Mouse (Mus musculus) midbrain, embryonic 15.5 days (tissue): Measurements from ENCODE around the gene Uhrf1. TPM values are rescaled to one million over a fixed set of nuclear protein-coding genes. Genes with fewer than 3 reads are reported as not detected.

Experiments
- ATAC-seq: fragments of 200-750 bp; cut with Nextera tagmentation; replicated peaks from 2 replicates; pipeline ENCODE4 v1.8.0; 2017; ENCODE audit warnings: moderate TSS enrichment
- H3K27ac ChIP-seq: fragments of 300-500 bp; sonication (generic); 2 replicates; pipeline ENCODE4 v1.5.1; 2015; ENCODE audit warnings: mild to moderate bottlenecking, inconsistent platforms
- H3K27me3 ChIP-seq: fragments of 300-500 bp; sonication (generic); replicated peaks from 2 replicates; pipeline ENCODE4 v1.6.1; 2015; ENCODE audit warnings: inconsistent platforms
- H3K36me3 ChIP-seq: fragments of 300-500 bp; sonication (generic); replicated peaks from 2 replicates; pipeline ENCODE4 v1.6.1; 2015; ENCODE audit warnings: inconsistent platforms
- H3K4me1 ChIP-seq: fragments of 300-500 bp; sonication (generic); 2 replicates; pipeline ENCODE4 v1.6.1; 2015; ENCODE audit warnings: inconsistent platforms
- H3K4me2 ChIP-seq: fragments of 300-500 bp; sonication (generic); 2 replicates; pipeline ENCODE4 v1.6.1; 2015; ENCODE audit warnings: inconsistent platforms, mild to moderate bottlenecking, moderate library complexity
- H3K4me3 ChIP-seq: fragments of 300-500 bp; sonication (generic); 2 replicates; pipeline ENCODE4 v1.5.1; 2015; ENCODE audit warnings: mild to moderate bottlenecking, inconsistent platforms
- H3K9ac ChIP-seq: fragments of 300-500 bp; sonication (generic); 2 replicates; pipeline ENCODE4 v1.6.1; 2015; ENCODE audit warnings: mild to moderate bottlenecking, inconsistent platforms
- H3K9me3 ChIP-seq: fragments of 300-500 bp; sonication (generic); 2 replicates; pipeline ENCODE4 v1.6.1; 2016; ENCODE audit warnings: inconsistent platforms
- WGBS: fragments of 180-500 bp; shearing (Covaris S2); methylation state at CpG from one replicate; pipeline ENCODE4 v1.1.7; 2015; ENCODE audit warnings: mixed read lengths; 5-methylcytosine and 5-hydroxymethylcytosine counted together
- polyA plus RNA-seq: library from polyadenylated mRNA; unstranded; fragments of >200 nt; fragmentation: Nextera tagmentation; extraction: Ambion mirVana; gene quantifications from 2 replicates; pipeline ENCODE4 v1.2.1, GENCODE M21; 2015

The Uhrf1 gene
- polyA plus RNA-seq, 1 experiment from 2014 or later, result 19.2 TPM

DNA sequence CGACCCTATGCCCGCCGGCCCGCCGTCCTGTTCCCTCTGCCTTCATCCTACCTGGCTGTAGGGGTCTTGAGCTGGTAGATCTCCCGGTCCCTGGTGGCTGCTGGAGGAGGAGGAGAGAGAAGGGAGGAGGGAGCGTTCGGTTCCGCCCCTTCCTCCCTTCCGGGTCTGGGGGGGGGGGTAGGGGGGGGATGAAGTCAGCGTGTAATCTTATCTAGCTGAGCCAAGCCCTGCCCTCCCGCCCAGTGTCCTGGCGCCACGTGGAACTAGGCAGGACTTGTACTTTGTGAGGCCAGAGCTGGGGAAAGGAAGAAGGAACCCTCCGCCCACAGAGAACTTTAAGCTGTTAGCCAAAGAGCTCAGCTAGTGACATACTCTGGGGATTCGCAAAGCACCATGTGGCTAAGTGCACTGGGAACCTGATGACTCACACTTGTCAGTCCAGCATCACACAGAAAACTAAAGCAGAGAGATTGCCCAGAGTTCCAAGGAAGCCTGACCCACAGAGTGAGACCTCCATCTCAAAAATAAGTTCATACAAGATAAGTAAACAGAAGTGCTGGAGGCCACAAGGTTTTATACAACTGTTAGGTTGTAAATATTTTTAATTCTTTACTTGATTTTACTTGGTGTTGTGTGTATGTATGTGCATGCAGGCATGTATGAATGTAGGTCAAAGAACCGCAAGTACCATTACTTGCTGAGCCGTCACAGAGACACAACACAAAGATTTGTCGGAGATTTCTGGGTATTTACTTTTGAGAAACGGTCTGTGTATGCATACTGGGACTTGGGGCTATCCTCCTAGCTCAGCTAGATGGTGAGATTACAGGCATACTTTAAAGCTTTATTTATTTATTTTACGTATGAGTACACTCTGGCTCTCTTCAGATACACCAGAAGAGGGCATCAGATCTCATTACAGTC lies 26.2 kb upstream of the Uhrf1 start, which contains the start of gene Ticam1:
TSS of gene Ticam1 (minus strand) at position 144 of the 924 bp plus-strand sequence.
- no peaks in the 10 kb centered on the region for H3K9me3 ChIP-seq
- H3K4me3 ChIP-seq, result peak within 1 kb of the TSS; percentile 40
- no peaks in the 10 kb centered on the region for H3K27me3 ChIP-seq
- peaks cover 14% of the 10 kb centered on the region for H3K4me1 ChIP-seq
- H3K36me3 ChIP-seq, result no peaks in the 10 kb centered on the region
- peak within 1 kb of the TSS; percentile 52 for H3K9ac ChIP-seq
- ATAC-seq, result peak; percentile 69
- WGBS, result 5% methylated on average over 21 of the region's 21 CpGs
- no peak within 1 kb of the TSS for H3K27ac ChIP-seq
- peak within 1 kb of the TSS; percentile 72 for H3K4me2 ChIP-seq

DNA sequence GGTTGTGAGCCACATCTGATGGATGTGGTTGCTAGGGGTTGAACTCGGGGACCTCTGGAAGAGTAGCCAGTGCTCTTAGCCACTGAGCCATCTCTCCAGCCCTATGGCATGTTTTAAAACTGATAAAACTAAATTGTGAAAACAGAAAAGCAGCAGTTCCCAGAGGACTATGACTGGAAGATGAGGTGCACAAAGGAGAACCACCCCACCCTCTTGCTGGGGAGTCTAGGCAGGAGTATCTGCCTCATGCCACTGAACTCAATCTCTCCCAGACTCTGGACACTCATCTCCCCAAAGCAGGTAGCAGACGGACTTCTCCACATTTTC lies 25.6 kb upstream of the Uhrf1 start:
- WGBS, result 47% methylated on average over 2 of the region's 2 CpGs
- ATAC-seq, result no peak
- Histone ChIP-seq H3K27me3 (no peaks in the 10 kb centered on the region), H3K27ac (no peak overlapping the region), H3K9me3 (no peaks in the 10 kb centered on the region), H3K9ac (no peak overlapping the region), H3K4me2 (no peak overlapping the region), H3K4me3 (no peak overlapping the region), H3K4me1 (peaks cover 14% of the 10 kb centered on the region), H3K36me3 (no peaks in the 10 kb centered on the region)

DNA sequence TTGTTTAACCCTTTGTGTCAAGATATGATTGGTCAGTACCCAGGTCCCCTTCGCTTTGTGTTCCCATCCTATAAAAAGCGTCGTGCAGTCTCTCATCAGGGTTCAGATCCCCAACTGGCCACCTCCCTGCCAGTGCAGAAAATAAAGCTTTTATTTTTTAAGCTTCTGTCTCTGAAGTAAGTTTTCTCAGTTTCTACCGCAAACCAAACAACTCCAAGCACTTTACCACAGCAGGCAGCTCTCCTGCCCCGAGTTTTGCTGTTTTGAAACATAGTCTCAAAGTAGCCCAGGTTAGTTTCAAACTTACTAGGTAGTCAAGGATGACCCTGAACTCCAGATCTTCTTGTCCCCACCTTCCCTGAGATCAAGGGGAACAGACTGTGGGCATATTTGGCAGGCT lies 24.8 kb upstream of the Uhrf1 start:
- 94% methylated on average over 5 of the region's 5 CpGs for WGBS
- H3K27ac ChIP-seq, result no peak overlapping the region
- peaks cover 14% of the 10 kb centered on the region for H3K4me1 ChIP-seq

DNA sequence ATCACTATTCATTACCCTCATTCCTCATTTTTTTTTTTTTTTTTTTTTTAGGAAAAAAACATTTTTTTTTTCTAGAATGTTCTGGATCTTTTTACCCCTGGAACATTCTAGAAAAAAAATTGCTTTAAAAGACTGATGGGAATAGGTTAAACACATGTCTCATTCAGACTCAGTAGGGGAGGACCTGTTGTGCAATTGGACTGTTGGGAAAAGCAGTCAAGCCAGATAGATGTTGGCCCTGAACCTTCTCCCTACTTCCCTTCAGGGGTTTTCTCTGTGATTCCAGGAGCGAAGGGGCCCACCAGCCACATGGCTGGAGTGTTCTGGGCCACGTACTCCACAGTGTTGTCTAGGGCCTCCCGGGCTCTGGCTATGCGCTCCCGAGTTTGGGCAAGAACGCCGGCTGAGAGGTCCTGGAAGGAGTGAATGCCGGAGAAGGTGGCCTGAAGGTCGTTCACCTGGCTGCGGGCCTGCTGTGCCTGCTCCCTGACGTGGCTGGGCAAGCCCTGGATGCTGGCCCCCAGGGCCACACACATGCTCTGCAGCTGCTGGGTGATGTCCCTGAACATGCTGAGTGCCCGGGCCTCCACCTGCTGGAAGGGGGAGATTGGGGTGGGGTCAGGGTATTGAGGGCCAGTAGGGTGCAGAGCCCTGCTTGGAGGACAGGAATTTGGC lies 23.5 kb upstream of the Uhrf1 start:
- no peaks in the 10 kb centered on the region for H3K36me3 ChIP-seq
- no peak overlapping the region for H3K27ac ChIP-seq
- WGBS, result 90% methylated on average over 12 of the region's 12 CpGs
- no peak overlapping the region for H3K9ac ChIP-seq
- H3K27me3 ChIP-seq, result no peaks in the 10 kb centered on the region
- ATAC-seq, result no peak
- H3K4me1 ChIP-seq, result peaks cover 14% of the 10 kb centered on the region
- no peak overlapping the region for H3K4me2 ChIP-seq
- H3K4me3 ChIP-seq, result no peak overlapping the region
- H3K9me3 ChIP-seq, result no peaks in the 10 kb centered on the region

More for the DNA sequence above, 24.8 kb upstream of the Uhrf1 start:
- H3K4me2 ChIP-seq, result no peak overlapping the region
- no peaks in the 10 kb centered on the region for H3K27me3 ChIP-seq
- H3K9me3 ChIP-seq, result no peaks in the 10 kb centered on the region
- H3K36me3 ChIP-seq, result no peaks in the 10 kb centered on the region
- ATAC-seq, result no peak
- no peak overlapping the region for H3K9ac ChIP-seq
- no peak overlapping the region for H3K4me3 ChIP-seq

DNA sequence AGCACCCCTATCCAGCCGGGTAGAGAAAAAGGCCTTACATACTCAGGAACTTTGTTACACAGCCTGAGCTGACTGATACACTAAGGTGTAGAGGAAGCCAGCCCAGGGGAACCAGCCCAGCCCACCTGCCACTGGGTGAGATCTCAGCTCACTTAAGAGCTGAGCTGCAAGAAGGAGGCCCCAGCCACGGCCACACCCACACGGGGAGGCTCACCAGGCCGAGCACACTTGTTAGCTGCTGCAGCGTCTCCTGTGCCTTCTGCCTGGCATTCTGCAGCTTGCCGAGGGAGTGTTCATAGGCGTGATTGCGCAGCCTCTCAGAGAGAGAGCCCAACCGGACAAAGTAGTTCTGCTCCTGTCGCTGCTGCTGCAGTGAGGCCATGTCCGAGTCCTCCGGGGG lies 21.9 kb upstream of the Uhrf1 start:
- Histone ChIP-seq H3K4me3 (no peak overlapping the region), H3K9ac (no peak overlapping the region), H3K4me1 (peaks cover 11% of the 10 kb centered on the region), H3K27me3 (no peaks in the 10 kb centered on the region), H3K27ac (no peak overlapping the region), H3K36me3 (no peaks in the 10 kb centered on the region), H3K4me2 (no peak overlapping the region), H3K9me3 (no peaks in the 10 kb centered on the region)
- 92% methylated on average over 12 of the region's 12 CpGs for WGBS
- no peak for ATAC-seq

DNA sequence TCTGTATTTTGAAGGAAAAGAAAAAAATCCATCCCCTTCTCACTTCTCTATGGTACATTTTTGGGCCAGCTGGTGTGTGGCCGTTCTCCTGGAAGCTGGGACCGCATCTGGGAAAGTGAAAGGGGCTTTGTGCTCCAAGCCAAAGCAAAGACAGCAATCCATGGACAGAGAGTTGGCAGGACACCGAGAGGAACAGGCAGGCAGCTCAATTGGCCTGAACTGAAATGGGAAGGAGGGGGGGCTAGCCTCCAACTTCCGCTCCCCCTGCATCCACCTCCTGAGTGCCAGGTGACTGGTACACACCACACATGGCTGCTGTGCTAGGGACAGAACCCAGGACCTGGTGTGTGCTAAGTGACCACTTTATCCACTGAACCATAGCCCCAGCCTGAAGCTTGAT lies 20.3 kb upstream of the Uhrf1 start:
- Histone ChIP-seq H3K36me3 (no peaks in the 10 kb centered on the region), H3K4me1 (no peaks in the 10 kb centered on the region), H3K9ac (no peak overlapping the region), H3K9me3 (no peaks in the 10 kb centered on the region), H3K27me3 (no peaks in the 10 kb centered on the region), H3K27ac (no peak overlapping the region), H3K4me3 (no peak overlapping the region), H3K4me2 (no peak overlapping the region)
- ATAC-seq, result no peak
- 88% methylated on average over 4 of the region's 4 CpGs for WGBS

DNA sequence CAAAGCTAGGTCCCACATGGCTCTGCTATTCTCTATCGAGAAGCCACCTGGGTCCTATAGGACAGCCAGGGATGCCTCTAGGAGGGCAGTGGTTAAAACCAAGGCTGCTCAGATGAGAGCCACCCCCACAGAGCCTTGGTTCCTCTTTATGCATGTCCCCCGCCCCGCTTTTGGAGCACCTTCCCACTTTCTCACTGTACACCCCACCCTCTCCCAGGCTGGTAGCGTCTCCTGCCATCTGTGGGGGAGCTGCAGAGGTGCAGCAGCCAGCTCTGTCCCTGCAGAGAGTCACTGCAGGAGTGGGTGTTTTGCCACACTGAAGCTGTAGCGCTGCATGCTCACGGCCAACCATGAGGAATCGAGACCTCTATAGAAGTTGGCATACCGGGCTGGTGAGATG lies 19.8 kb upstream of the Uhrf1 start:
- WGBS, result 93% methylated on average over 8 of the region's 8 CpGs
- H3K36me3 ChIP-seq, result no peaks in the 10 kb centered on the region
- no peak overlapping the region for H3K4me2 ChIP-seq
- no peak overlapping the region for H3K9ac ChIP-seq
- no peak overlapping the region for H3K27ac ChIP-seq
- H3K27me3 ChIP-seq, result no peaks in the 10 kb centered on the region
- no peaks in the 10 kb centered on the region for H3K9me3 ChIP-seq
- ATAC-seq, result no peak
- no peaks in the 10 kb centered on the region for H3K4me1 ChIP-seq
- no peak overlapping the region for H3K4me3 ChIP-seq

DNA sequence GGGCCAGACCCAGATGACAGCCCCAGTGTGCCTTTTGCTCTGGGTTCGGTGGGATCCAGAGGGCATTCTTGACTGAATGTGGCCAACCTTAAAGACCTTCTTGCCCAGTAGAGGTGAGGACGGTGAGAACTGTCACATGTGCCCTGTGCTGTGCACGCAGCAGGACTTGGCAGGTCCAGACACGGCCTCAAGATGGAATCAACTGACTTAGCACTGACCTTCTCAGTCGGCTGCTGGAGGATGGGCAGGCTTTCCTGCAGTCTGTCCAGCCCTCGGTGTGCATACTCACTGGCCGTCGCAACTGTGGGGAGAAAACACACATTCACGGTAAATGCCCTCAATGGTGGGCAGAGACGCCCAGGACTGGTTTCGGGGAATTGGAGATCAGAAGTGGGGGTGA lies 17.1 kb upstream of the Uhrf1 start:
- Histone ChIP-seq H3K4me2 (no peak overlapping the region), H3K4me3 (no peak overlapping the region), H3K4me1 (peaks cover 18% of the 10 kb centered on the region), H3K9me3 (no peaks in the 10 kb centered on the region), H3K27me3 (no peaks in the 10 kb centered on the region), H3K36me3 (no peaks in the 10 kb centered on the region), H3K9ac (no peak overlapping the region), H3K27ac (no peak overlapping the region)
- no peak for ATAC-seq
- 95% methylated on average over 11 of the region's 11 CpGs for WGBS

DNA sequence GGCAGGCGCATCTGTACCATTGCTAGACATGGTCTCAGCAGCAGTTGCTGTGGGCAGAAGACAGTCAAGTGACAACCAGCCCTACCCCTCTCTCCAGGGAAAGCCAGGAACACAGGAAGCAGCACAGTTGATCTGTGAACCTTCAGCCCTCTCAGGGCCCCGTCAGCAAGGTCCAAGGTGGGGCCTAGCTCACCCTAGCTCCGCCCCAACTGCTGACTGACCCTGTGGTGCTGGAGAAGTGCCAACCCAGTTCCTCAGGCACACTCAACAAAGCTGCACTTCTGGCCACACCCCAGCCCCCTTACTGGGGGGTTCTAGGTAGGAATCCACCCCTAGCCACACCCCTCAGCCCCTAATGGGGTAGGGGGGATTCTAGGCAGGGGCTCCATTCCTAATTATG lies 15.3 kb upstream of the Uhrf1 start:
- peaks cover 24% of the 10 kb centered on the region for H3K4me1 ChIP-seq
- no peaks in the 10 kb centered on the region for H3K27me3 ChIP-seq
- no peak for ATAC-seq
- H3K4me3 ChIP-seq, result no peak overlapping the region
- 70% methylated on average over 3 of the region's 3 CpGs for WGBS
- no peak overlapping the region for H3K4me2 ChIP-seq
- no peaks in the 10 kb centered on the region for H3K36me3 ChIP-seq
- H3K9ac ChIP-seq, result no peak overlapping the region
- H3K9me3 ChIP-seq, result no peaks in the 10 kb centered on the region
- no peak overlapping the region for H3K27ac ChIP-seq

DNA sequence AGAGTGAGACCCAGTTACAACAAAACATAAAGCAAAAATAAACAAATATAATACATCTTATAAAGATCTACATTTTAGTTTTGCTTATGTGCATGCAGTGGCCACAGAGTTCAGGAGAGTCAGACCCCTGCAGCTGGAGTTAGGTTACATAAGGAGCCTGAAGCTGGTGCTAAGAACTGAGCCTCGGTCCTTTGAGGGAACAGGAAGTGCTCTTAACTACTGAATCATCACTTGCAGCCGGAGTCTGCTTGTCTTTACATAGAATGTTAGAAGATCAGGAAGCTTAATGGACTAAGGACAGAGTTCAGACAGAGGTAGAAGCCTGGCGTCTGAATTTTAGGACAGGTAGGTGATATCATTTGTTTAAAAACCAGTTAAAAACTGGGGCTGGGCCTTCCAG lies 14.3 kb upstream of the Uhrf1 start:
- H3K9ac ChIP-seq, result no peak overlapping the region
- no peak for ATAC-seq
- H3K9me3 ChIP-seq, result no peaks in the 10 kb centered on the region
- H3K27ac ChIP-seq, result peak overlapping the region; percentile 51; the same call in 1 of the 2 replicates
- no peak overlapping the region for H3K4me3 ChIP-seq
- no peaks in the 10 kb centered on the region for H3K27me3 ChIP-seq
- WGBS, result 48% methylated on average over 3 of the region's 3 CpGs
- H3K36me3 ChIP-seq, result no peaks in the 10 kb centered on the region
- no peak overlapping the region for H3K4me2 ChIP-seq
- peaks cover 24% of the 10 kb centered on the region for H3K4me1 ChIP-seq

DNA sequence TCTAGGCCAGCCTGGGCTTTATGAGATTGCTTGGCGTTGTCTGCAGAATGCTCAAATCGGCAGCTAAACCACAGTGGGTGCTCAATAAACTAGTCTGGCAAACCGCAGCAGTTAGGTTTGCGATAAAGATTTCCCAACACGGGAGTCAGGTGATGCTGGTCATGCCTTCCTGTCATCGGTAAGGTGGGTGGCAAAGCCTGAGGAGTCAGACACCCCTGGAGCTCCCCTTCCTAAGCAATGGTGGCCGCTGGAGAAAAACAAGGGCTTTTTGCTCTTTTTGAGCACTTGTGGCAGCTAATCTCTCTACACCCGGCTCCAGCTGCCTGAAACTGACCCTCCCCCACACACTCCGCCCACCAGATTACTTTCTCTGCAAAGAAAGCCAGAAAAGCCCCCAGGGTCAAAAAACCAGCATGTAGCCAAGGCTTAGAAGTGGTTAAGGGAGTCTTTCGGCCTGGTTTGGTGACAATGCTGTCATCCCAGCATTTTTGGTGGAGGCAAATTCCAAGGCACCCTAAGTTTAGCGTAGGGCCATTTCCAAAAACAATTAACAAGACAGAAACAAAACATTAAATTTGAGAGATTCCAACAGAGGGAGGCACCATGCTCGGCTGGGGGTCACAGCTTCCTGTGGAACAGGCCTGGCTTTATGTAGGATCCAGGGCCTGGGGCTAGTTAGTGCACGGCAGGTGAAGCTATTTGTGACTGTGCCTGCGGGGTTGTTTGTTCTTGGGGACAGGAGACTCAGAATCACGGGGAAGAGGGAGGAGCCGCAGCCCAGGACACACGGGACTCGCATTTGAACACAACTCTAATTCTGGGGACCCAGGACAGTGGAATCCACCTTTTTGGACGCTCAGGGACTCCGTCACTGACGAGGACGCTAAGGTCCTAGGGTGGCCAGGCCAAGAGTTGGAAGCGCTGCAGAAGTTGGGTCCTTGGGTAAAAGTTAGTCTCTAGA lies 13.5 kb upstream of the Uhrf1 start:
- Histone ChIP-seq H3K4me1 (peaks cover 24% of the 10 kb centered on the region), H3K27ac (peak overlapping the region; percentile 51), H3K9ac (peak overlapping the region; percentile 15; the same call in 1 of the 2 replicates), H3K4me3 (peak overlapping the region; percentile 25), H3K9me3 (no peaks in the 10 kb centered on the region), H3K4me2 (peak overlapping the region; percentile 45), H3K27me3 (no peaks in the 10 kb centered on the region), H3K36me3 (no peaks in the 10 kb centered on the region)
- WGBS, result 3% methylated on average over 23 of the region's 23 CpGs
- no peak; the same call in 1 of the 2 replicates for ATAC-seq
